Mouse (Mus musculus) WW6 (cell line): ENCODE results near the gene Pbx1.

Experiments
- DNase-seq: peaks from one replicate; pipeline ENCODE4 v3.0.0-alpha.2; 2013; ENCODE audit warnings: low read depth, low spot score

The Pbx1 gene

DNA sequence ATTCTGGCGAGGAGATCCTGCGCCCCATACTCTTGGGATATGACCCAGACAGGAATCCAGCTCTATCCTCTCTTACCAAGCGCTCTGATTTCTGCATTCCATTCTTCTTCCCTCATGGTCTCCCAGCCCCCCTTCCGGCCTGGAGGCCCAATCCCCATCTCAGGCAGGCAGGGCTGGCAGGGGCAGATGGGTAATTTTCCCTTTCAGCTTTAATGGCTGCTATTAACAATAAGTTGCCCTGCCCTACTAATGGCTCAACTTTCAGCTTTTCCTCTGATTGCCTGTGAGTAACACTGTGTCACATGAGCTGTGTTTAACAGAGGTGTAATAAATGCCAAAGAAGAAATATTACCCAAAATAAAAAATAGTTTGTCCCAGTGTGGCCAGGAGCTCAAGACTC is 201.9 kb downstream of the Pbx1 start:
- DNase-seq, result no peak

DNA sequence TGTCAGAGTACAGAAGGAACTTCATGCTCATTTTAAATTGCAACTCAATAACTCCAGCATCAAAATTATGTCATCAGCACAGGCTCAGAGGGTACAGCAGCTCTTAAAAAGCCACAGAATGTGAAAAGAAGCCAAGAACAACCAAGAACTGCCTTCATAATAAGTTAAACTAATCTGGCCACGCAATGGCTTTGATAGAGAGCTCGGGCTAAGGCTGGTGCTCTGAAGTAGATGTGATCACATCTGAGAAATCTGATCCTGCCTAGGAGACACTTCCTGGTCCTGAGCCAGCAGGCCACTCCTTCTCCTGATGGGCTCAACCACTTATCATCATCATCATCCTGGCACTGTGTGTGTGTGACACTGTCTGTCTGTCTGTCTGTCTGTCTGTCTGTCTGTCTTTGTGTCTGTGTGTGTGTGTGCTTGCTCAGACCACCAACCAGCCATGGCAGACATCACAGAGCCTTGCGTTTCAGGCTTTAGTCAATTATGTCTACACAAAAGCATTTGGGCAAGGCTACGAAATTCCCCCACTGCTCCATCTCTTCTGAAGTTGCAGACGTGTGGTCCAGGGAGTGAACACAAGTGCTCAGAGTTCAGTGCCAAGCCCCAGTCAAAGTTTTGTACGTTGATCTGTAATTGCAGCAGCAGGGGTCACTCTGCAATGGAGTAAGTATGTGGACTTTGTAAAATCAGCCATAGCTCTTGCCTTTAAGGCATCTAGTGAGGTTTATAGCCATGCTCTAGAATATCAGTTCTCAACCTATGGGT is 203.1 kb downstream of the Pbx1 start:
- DNase-seq, result no peak

DNA sequence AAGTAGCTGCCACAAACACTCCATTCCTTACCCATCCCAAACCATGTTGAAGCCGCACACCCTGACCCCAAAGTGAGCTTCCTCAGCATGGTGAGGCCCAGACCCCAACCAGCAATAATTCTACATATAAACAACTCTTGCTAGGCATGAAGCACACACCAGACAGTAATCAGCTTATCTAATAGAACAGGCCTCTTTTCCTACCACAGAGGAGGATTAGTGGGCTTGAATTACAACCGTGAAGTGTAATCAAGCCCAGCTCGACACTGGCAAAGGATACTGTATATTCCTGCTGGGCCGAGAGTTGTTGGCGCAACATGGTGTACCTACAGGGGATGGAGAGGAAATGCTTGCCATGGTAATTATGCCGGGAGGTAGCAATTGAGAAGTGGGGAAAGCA is 205.9 kb downstream of the Pbx1 start:
- no peak for DNase-seq

DNA sequence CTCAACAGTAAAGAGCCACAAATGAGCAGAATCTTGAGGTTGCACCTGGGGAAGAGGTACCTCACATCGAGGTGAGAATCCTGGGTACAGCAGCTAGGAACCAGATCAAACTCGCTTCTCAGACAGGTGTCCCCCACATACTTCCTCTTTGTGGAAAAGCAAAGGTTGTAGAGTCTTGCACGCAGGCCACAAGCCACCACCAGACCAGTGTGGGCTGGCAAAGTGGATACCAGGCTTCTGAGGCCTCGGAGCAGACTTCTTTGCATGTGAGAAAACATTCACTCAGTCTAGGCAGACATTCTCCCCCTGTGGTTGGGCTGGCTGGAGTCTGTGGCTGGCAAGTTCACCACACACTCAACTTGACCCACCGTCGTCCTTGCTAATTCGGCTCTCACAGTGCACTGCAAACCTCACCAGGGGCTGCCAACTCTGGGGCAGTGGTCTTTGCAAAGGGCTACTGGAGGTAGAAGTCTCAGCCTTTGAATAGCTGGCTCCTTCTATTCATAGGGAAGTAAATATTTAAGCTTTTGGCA is 206.4 kb downstream of the Pbx1 start:
- no peak for DNase-seq

DNA sequence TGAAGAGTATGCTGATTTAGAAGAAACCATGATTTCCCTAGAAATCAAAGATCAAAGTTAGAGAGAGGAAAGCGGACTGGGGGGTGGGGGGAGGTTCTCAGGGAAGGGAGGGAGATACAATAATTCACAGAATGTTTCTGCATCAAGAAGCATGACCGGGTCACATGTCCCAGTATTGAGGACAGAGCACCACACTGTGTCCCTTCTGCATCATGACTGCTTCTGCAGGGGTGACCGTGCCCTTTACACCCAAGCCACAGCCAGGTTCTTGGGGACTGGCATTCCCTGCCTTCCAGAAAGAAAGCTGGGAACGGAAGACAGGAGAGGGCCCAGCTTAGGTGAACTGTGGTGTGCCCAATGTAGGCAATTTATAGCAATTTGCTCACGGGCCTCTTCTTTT is 207.9 kb downstream of the Pbx1 start:
- no peak for DNase-seq

DNA sequence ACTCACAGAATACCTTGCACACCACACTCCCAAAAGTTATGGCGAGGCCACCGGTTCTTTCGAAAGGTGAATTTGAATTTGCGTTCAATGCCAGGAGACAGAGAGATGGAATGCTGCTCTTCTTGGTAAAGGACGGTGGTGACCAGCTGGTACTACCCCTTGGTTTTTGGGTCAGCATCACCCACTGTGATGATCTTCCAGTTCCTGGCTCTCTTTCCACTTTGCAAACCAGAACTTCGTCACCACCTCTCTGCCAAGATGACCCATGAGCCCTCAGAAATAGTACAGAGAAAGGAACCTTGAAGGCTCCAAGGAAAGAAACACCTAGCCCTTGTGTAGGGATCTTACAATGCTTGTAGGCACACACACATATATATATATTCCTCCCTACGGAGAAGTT is 209.3 kb downstream of the Pbx1 start:
- no peak for DNase-seq

DNA sequence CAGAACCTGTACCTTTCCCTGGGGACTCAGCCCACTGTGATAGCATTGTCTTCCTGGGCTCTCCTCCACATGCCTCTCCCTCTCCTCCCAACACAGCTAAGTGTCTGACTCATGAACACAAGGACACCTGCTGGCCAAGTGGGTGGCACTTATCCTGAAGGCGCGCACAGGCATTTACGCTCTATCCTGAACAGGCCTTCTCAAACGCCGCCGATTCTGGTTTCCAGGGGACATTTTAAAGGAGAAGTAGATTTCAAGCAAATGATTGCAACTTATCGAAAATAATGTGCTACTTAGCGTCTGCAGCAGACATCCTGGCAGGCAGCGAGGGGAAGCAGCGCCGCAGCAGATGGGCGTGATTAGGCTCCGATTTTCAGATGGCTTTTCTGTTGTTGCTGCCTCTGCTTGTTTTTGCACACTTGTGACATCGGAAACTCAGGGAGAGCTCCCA is 211.0 kb downstream of the Pbx1 start:
- no peak for DNase-seq

DNA sequence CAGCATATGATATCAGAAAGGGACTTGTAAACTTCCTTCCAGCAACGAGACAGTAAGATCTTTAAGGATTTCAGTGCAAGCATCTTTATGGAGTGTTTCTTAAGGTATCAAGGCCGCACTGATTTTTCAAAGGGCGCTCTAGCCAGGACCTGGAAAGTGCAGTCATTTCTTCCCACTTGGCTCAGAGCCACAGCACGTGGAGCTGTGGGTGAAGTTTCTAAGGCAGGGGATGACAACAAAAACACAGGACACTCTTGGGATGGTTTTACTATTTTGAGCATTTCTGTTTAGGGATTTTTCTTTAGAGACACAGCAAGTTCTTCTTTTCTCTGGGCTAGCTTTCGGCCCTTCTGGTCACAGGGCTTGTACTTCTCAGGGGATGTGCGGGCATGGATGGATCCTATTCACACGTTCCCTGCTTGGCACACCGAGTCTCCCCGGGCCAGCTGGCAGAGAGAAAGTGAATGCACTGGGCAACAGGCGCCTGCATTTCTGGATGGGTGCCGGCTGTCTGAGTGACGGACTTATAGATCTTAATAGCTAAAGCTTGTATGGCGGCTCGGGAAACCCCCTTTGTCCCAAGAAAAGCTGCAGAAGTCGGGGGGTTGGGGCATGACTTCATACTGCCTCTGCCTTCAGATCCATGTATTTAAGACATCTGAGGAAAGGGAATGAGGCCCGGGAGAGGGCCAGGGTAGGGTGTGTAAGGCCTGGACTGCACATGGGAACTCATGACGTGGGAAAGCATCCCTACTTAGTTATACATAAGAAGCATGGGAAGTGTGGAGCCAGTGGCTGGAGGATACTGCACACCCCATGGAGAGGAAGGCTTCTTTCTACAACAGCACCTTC is 215.9 kb downstream of the Pbx1 start:
- no peak for DNase-seq

DNA sequence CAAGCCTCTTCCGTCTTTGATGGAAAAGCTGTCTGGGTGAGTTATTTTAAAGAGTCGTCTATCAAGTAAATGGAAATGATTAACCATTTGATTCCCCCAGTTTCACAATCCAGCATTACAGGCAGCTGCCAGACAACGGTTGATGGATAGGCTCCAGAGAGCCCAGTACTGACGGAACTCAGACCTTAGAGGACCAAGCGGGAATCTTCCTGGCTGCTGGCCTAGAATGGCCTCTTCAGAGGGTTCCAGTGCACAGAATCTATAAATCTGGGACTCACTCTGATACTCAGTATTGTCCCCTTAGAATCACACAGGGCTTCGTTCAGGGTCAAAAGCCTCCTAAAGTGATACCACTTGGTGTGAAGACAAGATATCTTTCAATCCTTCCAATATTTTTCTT is 216.6 kb downstream of the Pbx1 start:
- DNase-seq, result no peak

DNA sequence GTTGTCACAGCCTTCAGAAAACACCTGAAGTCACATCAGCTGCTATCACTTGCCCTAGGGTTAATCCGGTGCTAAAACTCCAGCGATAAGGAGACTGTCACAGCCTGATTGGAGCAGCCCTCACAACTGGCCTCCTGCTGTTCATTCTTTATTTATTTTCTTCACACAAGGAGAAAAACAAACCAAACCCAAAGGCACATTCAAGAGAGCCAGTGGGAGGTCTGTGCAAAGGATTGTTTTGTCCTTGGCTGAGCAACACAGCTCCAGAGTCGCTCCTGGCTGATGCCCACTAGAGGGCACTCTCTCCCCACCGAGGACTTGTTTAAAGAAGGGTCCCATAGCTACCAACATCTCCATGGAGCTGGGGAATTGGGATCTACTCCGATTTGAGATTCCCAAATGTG is 218.0 kb downstream of the Pbx1 start:
- DNase-seq, result peak; percentile 73

DNA sequence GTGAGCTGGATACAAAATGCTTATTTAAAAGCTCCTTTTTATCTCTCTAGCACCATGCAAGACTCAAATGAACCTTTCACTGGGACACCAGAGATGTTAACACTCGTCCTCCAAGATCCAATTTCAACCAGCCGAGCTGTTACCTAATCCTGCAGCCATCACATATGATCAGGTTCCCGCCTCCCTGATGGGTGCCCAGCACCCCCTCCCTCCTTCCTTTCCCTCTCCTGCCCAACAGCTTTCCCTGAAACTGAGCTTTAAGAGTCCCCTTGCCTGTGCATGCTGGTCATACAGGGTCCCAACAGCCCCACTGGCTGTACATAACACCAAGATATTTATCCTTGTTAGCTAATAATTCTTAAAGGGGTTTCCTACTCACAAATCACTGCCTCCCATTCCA is 218.5 kb downstream of the Pbx1 start:
- no peak for DNase-seq

DNA sequence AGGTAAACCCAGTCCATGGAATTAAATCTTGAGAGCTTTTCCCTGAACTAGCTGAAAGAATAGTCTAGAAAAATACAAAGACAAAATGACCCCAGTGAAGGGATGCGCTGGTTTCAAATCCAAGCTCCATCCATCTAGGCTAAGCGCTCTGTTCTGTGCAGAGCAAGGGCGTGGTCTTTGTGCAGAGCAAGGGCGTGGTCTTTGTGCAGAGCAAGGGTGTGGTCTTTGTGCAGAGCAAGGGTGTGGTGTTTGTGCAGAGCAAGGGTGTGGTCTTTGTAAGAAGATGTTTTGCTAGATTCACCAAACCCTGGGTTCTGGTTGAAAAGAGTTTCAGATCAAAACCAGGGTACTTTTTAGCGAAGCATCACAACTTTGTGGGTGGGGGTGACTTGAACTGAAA is 221.7 kb downstream of the Pbx1 start:
- no peak for DNase-seq

DNA sequence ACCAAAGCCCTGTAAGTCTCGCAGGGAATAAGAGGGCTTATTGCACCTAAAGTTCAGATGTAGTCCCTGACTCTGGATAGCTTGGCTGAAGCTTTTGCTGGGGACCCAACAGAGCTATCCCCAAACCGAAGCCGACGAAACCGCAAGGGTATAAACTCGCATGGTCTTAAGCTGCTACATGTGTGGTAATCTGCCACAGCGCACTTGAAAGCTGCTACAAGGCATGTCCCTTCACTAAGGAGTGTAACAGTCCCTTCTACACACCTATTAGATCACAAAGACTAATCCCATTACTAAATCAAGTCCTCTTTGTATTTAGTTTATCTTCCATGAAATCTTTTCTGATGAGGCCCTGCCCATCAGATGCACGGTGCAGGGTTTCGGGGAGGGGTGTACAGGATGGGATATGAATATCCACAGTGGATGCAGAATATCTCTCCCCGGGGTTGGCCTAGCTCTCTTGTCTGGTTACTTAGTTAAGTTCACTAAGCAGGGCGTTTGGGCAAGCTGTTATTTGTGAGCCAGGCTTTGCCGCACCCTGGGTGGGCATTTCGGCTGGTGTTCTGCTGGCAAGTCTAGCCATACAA is 231.4 kb downstream of the Pbx1 start:
- DNase-seq, result no peak

DNA sequence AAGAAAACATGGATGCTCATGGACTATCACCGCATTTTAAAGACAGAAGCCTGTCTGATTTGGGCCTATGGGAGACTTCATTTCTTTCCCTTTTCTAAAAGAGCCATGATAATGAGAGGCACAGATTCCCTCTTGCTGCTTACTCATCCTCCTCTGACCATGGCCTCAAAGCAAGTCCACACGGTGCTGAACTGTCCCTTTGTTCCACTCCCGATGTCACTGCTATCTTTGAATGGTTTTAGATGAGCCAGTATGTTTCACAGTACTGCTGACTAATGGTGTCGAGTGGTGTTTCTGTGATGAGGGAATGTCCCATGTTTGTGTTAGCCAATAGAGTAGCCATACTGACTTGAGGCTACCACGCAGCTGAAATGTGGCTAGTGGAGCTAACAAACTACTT is 233.8 kb downstream of the Pbx1 start:
- DNase-seq, result no peak

DNA sequence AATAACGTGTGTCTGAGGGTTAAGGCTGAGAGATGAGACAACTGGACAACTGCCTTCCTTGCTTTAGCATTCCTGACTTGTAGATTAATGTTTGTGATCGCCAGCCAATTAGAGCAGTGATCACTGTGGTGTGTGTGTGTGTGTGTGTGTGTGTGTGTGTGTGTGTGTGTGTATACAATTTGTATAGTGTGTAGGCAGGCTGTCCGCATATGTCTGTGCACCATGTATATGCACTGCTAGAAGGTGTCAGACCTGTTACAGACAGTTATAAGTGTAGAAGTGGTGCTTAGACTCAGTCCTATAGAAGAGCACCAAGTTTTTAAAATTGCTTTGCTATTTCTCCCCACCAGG is 234.2 kb downstream of the Pbx1 start:
- no peak for DNase-seq

DNA sequence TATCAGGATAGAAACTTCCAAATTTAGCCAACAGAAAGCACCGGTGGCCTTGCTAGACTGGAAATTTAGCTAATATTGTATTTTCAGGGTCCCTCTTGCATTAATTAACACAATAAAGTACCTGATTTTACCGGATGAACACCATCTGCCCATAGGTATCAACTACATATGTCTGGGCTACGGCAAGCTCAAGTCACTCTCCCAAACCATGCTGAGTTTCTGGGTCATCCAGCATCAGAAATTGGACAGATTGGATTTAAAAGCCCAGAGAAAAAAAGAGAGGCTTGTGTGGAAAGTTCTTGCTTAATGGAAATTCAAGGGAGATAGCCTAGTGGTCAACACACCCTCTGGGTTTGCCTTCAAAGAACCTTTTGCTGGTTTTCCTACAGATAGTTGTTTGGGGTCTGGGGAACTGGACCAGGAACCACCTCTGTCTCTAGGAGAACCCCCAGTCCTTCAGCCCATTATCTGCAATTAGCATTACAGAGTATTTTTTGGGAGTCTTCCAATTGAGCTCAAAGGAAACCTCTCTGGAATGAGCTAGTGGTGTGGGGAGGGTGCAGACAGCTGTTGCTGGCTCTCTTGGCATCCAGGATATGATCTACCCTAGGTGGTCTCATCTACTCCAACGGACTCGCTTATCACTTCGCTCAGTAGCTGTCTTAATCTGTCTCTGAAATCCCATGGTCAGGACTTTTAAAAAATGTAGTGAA is 234.7 kb downstream of the Pbx1 start:
- no peak for DNase-seq

DNA sequence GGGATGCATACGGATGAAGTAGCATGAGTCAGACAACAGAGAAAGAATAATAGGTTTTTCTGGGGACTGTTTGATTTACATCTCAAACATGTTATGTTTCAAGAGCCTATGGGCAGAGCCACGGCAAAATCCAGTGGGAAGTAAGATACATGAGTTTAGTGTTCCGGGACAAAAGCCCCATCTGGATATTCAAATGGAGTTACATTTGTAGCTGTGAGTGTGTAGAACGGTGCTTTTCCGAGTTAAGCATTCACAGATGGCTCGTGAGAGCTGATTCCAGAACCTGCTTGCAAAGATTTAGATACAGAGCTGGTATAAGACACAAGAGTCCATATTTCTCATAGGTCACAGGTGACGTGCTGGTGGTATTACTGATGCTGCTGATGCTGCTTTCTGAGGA is 238.7 kb downstream of the Pbx1 start:
- no peak for DNase-seq

DNA sequence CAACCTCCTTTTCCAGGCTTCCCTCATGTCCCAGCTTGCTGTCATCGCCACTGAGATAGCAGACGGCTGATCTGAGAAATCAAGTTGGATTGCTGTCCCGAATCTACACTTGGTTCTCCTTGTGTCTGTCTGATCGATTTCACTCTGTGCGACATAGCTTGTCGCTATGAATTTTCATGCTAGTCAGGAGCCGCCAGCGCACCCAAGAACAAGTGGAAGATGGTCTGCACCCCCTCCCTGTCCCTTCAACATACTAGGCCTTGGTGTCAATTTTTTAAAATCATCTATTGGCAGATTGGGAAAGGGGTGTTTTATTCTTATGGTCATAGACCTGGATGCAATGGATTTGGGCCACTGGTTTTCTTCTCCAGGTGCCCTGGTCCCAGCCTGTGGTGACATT is 249.3 kb downstream of the Pbx1 start:
- no peak for DNase-seq

DNA sequence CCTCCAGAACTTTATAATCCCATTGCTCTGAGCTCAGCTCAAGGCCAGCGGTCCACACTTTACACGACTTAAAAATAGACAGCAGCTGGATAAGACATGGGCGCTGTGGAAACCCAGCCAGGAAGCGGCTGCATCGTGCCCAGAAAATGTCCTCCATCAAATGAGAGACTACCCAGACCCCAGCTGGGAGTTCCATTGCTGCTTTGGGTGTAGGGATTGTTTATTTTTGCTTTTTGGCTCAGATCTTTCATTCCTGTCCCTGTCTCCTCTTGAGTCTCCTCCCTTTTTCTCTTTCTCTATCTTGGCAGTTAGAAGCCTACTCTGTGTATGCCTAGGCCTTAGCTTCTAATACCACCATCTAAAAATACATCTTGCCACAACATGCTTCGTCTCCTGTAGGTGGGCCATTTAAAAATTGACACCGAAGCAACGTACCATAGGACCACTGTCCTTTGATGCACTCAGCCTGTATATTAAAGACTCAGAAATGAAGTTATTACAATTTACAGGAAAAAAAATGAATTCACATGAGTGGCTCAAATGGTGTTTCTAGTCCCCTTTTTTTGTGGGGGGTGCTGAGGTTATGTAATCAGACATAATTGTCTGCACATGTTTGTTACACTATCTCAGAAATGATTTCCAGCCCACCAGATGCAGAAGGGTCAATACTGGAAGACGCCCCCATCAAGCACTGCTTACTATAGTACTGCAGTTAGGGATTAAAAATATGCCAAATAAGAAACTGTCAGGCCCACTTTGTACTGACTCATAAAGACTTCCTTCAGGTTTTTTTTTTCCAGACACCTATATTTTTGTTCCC is 251.2 kb downstream of the Pbx1 start:
- DNase-seq, result no peak

DNA sequence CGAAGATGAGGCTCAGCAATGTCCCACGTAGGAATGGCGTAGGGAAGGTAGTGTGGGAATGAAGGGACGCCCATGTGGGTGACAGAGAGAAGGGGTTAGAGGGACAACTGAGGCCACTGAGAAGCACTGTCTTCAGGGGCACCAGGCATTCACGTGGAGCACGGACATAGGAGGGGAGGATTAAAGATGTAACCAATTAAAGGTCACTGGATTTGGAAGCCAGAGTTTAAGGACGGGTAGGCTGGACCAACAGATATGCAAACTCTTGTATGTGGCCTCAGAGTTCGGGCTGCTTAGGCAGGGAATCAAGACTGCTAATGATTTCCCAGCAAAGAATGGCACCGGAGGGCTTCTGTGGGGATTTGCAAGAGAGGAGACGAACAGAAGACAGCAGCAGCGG is 252.4 kb downstream of the Pbx1 start:
- DNase-seq, result no peak

DNA sequence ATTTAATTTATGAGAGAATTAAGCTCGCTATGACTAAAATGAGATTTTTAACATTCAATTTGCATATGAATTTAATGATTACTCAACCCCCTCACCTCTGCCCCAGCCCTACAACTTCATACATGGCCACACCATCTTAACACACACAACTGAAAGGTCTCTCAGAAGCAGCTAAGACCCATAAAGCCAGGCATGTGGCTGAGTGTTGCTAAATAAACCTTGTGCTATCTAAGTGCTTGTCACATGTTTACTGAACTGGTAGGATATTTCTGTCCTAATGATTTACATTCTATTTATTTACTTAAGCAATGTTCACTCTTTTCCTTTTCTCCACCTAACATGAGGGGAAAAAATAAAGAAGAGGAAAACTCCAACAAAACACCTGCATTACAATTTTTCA is 253.5 kb downstream of the Pbx1 start:
- no peak for DNase-seq
